Mouse (Mus musculus) granulocyte monocyte progenitor cell, adult 5-6 weeks (primary cell): ENCODE results near the gene Galnt12. TPM values are rescaled to one million over a fixed set of nuclear protein-coding genes. Genes with fewer than 3 reads are reported as not detected.

Experiments
- ATAC-seq: replicated peaks from 2 replicates; pipeline ENCODE4 v1.8.0; 2016; ENCODE audit warnings: mild to moderate bottlenecking, moderate TSS enrichment, inconsistent platforms; ENCODE audit not compliant: poor library complexity, severe bottlenecking
- total RNA-seq, 2 experiments: library from RNA; stranded (forward) in 1 of 2; stranded (reverse) in 1 of 2; fragments of 200-712, 200-1000 nt in 1 of 2; fragments of >200 nt in 1 of 2; fragmentation: Nextera tagmentation in 1 of 2; gene quantifications; 2 replicates each; pipeline ENCODE4 v1.2.3; 2014 to 2017

Gene Galnt12
- total RNA-seq, 2 experiments from 2014 or later, result 0.98 to 1.7 TPM

GRCm38 (mm10) chr4:47092387-47093021 is 795 bp downstream of the Galnt12 start:
- ATAC-seq, result peak; percentile 26; the same call in 1 of the 2 replicates

DNA sequence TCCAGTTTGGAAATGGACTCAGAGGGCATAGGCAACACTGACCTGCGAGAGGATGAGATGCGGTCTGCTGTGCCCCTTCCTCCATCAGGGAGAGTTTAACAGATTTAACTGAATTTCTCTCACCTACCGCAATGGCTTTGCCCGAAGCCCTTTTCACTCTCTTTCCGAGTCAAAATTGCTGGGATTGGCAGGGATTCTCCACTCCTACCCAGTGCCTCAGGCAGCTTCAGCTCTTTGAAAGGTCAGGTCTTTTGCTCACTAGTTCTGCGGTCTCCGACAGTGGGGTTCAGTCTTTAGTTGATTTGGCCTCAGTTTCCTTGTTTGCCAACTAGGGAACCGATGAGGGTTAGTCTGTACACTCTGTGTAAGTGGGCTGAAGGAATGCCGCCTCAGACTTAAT is 1.5 kb downstream of the Galnt12 start:
- no peak for ATAC-seq

GRCm38 (mm10) chr4:47093647-47094046 is 1.9 kb downstream of the Galnt12 start:
- no peak for ATAC-seq

- no peak for ATAC-seq
Observed at GRCm38 (mm10) chr4:47103561-47103960, 11.9 kb downstream of the Galnt12 start.

DNA sequence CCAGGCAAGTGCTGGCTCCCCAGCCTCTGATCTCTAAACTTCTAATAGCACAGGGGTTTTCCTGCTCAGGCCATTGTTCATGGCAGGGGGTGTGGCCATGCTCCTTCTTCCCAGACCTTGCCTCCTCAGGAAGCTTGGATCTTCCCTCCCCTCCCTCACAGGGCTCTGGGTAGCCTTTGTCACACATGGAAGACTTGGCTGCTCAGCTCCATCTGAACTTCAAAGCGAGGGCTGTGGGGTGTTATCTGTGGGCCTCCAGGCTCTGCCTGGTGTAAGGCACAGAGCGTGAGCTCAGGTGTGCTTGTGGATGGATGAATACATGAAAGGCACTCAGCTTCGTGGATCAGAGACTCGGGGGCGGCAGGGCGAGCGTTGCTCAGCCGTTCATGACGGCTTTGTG is 20.2 kb downstream of the Galnt12 start:
- ATAC-seq, result no peak

- no peak for ATAC-seq
Observed at GRCm38 (mm10) chr4:47112560-47112959, 20.9 kb downstream of the Galnt12 start.

DNA sequence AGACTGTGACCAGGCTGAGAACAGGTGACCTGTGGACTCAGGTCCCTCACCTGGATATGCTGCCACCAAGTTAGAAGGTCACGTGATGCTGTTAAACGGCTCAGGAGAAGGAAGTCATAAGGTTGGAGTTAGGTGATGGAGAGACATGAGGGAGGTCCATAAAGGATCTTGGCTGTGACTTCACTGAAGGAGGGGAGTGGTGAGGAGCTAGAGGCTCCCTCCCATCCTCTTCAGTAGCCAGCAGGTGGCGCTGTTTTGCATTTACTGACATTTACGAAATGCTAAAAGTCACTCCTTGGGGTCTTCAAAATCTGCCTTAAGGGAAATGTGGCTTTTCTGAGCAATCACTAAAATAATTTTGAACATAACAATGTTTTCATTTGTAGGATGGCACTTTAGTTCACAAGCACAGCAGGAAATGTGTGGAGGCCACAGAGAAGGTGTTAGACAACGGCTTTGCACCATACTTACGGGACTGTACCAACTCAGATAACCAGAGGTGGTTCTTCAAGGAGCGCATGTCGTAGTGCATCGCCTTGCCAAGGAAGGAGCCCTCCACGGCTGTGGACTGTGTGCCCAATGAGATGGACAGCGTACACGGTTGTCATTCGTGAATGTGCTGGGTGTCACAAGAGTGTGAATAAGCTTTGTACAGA is 30.5 kb downstream of the Galnt12 start:
- peak; percentile 61 for ATAC-seq

DNA sequence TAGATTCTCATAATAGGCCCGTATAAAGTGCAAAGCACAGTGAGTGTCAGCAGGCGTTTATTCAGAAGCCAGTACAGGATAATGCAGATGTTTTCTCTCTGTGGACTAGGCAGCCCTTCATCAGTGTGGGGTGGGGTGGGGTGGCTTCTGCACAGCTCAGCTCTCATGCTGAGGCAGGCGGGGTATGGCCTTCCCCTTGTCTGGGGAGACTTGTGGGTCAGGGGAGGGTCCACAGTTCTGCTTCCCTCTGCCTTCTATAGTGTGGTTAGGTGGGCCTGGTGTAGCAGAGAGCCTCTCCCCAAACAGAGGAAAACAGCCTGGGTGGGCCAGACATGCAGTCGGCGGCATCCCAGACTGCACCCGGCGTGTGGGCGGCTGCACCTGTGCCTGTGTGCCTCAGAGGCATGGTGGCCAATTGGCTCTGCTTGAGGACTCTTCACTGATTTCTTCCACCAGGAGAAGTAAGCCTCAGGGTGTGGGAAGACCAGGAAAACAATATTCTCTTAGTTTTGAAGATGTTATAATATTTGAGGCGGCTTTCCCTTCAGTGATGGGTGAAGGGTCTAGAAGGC is 32.5 kb downstream of the Galnt12 start:
- no peak for ATAC-seq

DNA sequence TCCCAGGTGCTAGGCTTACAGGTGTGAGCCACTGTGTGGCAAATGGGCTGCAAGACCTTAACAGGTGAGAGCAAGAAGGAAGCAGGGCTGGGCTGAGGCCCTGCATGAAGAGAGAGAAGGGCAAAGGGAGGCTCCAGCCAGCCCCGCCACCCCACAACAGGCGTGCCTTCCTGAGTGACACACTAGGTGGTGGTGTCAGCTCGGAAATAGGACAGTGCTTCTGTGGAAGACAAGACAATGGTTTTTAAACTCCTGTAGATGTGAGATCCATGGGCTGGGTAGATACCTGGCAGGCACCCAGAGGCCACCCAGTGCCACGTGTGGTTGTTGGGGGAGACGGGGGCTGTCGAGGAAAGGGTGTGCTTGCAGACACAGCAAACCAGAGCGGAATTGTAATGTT is 36.8 kb downstream of the Galnt12 start:
- ATAC-seq, result no peak

- ATAC-seq, result no peak
Observed at GRCm38 (mm10) chr4:47129572-47129971, 37.9 kb downstream of the Galnt12 start.

- ATAC-seq, result no peak
Observed at GRCm38 (mm10) chr4:47130111-47131050, 38.7 kb downstream of the Galnt12 start.

GRCm38 (mm10) chr4:47131931-47132330 is 40.2 kb downstream of the Galnt12 start:
- ATAC-seq, result no peak

- no peak for ATAC-seq
Observed at GRCm38 (mm10) chr4:47132413-47132812, 40.7 kb downstream of the Galnt12 start.

DNA sequence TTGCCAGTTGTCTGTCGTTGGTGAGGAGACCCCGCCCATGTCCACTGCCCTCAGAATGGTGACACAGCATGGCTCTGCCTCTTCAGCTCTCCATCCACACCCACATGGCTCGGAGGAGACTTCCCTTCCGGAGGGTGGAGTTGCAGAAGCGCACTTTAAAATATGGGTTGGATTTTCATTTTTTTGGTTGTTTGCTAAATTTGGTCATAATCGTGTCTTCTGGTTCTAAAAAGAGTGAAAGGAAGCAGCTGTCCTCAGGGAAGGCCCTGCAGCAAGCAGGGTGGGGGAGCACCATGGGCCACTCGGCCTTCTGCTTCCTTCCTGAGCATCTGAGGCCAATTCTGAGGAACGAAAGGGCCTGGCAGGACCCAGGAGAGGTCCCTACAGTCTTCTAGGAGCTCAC is 45.0 kb downstream of the Galnt12 start:
- 0 out of 2 replicates have a peak, but pooled peaks have one; percentile 20 for ATAC-seq

GRCm38 (mm10) chr4:47137479-47137878 is 45.8 kb downstream of the Galnt12 start:
- ATAC-seq, result no peak

DNA sequence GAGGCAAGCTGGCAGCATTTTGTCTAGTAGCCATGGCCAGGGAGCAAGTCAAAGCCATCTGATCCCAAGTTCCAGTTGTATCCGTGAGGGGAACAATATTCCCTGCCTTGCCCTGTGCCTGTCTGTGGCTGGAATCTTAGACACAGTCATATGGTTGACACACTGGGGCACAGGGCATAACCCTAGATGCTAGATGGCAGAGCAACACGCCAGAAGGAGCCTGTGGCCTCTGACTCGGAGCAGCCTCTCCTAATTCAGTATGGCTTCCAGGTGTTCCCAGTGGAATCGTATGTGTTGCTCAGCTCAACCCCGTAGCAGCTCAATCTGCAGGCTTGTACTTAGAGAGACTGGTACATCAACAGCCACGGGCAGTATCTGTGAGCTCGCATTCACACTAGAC is 46.7 kb downstream of the Galnt12 start:
- ATAC-seq, result no peak

- no peak for ATAC-seq
Observed at GRCm38 (mm10) chr4:47138967-47139777, 47.5 kb downstream of the Galnt12 start.

DNA sequence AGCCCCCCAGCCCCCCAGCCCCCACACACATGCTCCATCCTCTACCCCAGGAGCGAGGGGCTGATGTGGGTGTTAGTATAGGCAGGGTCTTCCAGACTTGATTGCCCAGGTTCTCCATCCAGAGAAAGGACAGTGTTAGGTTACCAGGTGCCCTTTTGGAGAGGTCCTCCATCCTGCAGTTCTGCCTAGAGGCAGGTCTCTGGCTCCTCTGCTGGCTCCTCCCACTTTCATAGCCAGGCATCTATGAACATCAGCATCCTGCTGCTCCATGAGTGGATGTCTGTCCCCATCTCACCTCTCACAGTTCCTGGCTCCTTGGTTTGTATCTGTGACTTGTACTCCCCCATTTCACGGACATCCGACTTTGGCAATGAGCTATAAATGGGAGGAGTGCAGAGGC is 48.6 kb downstream of the Galnt12 start:
- no peak for ATAC-seq

GRCm38 (mm10) chr4:47141444-47142154 is 49.9 kb downstream of the Galnt12 start:
- ATAC-seq, result no peak
